ENCODE assay signal across 8 mouse cellular contexts in the genomic region with DNA sequence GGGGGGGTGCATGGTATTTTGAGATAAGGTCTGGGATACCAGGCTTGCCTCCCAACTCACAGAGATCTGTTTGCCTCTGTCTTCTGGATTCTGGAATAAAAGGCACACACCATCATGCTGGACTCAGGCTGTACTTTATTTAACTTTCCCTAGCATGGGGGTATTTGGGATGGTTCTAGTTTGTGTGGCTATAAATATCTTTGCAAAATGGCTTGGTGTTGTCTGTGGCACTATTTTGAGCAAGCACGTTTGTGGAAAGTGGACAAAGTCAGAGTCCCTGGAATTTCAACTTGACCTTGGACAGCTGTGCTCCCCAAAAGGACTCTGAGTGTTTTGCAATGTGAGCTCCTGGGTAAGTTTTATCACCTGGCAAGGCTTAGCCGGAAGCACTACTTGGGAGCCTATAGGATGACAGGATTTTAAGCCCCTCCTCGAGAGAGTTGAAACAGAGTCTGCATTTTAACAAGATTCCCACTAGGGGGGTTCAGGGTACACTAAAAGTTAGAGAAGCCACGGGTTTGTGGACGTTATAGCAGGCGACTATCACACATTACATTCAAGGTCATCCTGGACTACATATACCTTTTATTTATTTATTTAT. TPM values are rescaled to one million over a fixed set of nuclear protein-coding genes. Genes with fewer than 3 reads are reported as not detected.
A peak's percentile ranks its signal among the peaks of the same experiment; 100 is the strongest.
DNase-seq lines count a peak whose midpoint lies in the region; ATAC-seq and TF ChIP-seq lines count a peak whose summit lies in the region.

No protein-coding gene starts in this region.

- DNase-seq in forebrain, embryonic 14.5 days (ENCODE audit: low spot score), result peak; percentile 64
- DNase-seq in G1E (ENCODE audit: low spot score), result peak; percentile 57
- DNase-seq in heart, embryonic 10.5 days (ENCODE audit: low spot score), result peak; percentile 80
- DNase-seq in liver, embryonic 11.5 days (ENCODE audit: low spot score), result no peak
- peak; percentile 29 for DNase-seq in thymus, postnatal 4 days
- DNase-seq in right cerebral cortex, postnatal 4 days, result no peak

- no peaks in the 10 kb centered on the region for H3K36me3 ChIP-seq in forebrain, embryonic 14.5 days (ENCODE audit: control insufficient read depth, insufficient read depth, low read length)
- no peaks in the 10 kb centered on the region for H3K36me3 ChIP-seq in forebrain, embryonic 15.5 days
- no peaks in the 10 kb centered on the region for H3K36me3 ChIP-seq in G1E (replicated peaks)
- no peaks in the 10 kb centered on the region for H3K36me3 ChIP-seq in heart, embryonic 10.5 days
- H3K36me3 ChIP-seq in liver, embryonic 11.5 days (ENCODE audit: control insufficient read depth, insufficient read depth, low read length), result no peaks in the 10 kb centered on the region
- H3K36me3 ChIP-seq in forebrain, embryonic 16.5 days (ENCODE audit: control insufficient read depth, insufficient read depth), result no peaks in the 10 kb centered on the region

- no peak overlapping the region for H3K27ac ChIP-seq in forebrain, embryonic 14.5 days (ENCODE audit: low read depth, low read length)
- no peak overlapping the region for H3K27ac ChIP-seq in forebrain, embryonic 15.5 days (replicated peaks)
- peak overlapping the region; percentile 33; the same call in 1 of the 2 replicates for H3K27ac ChIP-seq in heart, embryonic 10.5 days
- no peak overlapping the region for H3K27ac ChIP-seq in liver, embryonic 11.5 days (ENCODE audit: low read depth, low read length)
- no peak overlapping the region for H3K27ac ChIP-seq in forebrain, embryonic 16.5 days (ENCODE audit: low read length)

- no peak overlapping the region for H3K4me2 ChIP-seq in forebrain, embryonic 14.5 days (ENCODE audit: low read length)
- no peak overlapping the region for H3K4me2 ChIP-seq in forebrain, embryonic 15.5 days (replicated peaks)
- no peak overlapping the region for H3K4me2 ChIP-seq in liver, embryonic 11.5 days
- H3K4me2 ChIP-seq in forebrain, embryonic 16.5 days (ENCODE audit: low read length), result no peak overlapping the region

- no peak overlapping the region for H3K9ac ChIP-seq in forebrain, embryonic 14.5 days (ENCODE audit: low read length)
- H3K9ac ChIP-seq in forebrain, embryonic 15.5 days (replicated peaks), result no peak overlapping the region
- no peak overlapping the region for H3K9ac ChIP-seq in liver, embryonic 11.5 days (ENCODE audit: low read depth, low read length)
- no peak overlapping the region for H3K9ac ChIP-seq in forebrain, embryonic 16.5 days (replicated peaks; ENCODE audit: low read depth, low read length)

- no peak for TF ChIP-seq CTCF in G1E (IDR thresholded peaks at IDR 0.05; ENCODE audit: low read depth, low read length)

- 27% methylated on average over 6 of the region's 6 CpGs for WGBS in forebrain, embryonic 14.5 days
- 32% methylated on average over 6 of the region's 6 CpGs for WGBS in forebrain, embryonic 15.5 days
- whole genome bisulfite sequencing in heart, embryonic 10.5 days, result 14% methylated on average over 6 of the region's 6 CpGs
- 11% methylated on average over 6 of the region's 6 CpGs for WGBS in liver, embryonic 11.5 days
- WGBS in forebrain, embryonic 16.5 days, result 27% methylated on average over 6 of the region's 6 CpGs

- no peaks in the 10 kb centered on the region for H3K4me1 ChIP-seq in forebrain, embryonic 14.5 days (ENCODE audit: control insufficient read depth, insufficient read depth, low read length)
- peaks cover 4% of the 10 kb centered on the region; the same call in 1 of the 2 replicates for H3K4me1 ChIP-seq in forebrain, embryonic 15.5 days
- H3K4me1 ChIP-seq in G1E (ENCODE audit: insufficient read depth, low read depth, low read length), result peaks cover 6% of the 10 kb centered on the region
- H3K4me1 ChIP-seq in heart, embryonic 10.5 days, result peaks cover 5% of the 10 kb centered on the region; the same call in 1 of the 2 replicates
- no peaks in the 10 kb centered on the region for H3K4me1 ChIP-seq in liver, embryonic 11.5 days (replicated peaks; ENCODE audit: control insufficient read depth, insufficient read depth, low read length)
- H3K4me1 ChIP-seq in forebrain, embryonic 16.5 days (replicated peaks; ENCODE audit: control insufficient read depth, insufficient read depth, low read length), result no peaks in the 10 kb centered on the region

- H3K27me3 ChIP-seq in forebrain, embryonic 14.5 days (replicated peaks; ENCODE audit: control insufficient read depth, insufficient read depth, low read length), result no peaks in the 10 kb centered on the region
- no peaks in the 10 kb centered on the region for H3K27me3 ChIP-seq in forebrain, embryonic 15.5 days
- peaks cover 5% of the 10 kb centered on the region; the same call in 1 of the 2 replicates for H3K27me3 ChIP-seq in G1E (ENCODE audit: insufficient read depth, low read length)
- no peaks in the 10 kb centered on the region for H3K27me3 ChIP-seq in heart, embryonic 10.5 days (ENCODE audit: insufficient read depth, poor library complexity, severe bottlenecking)
- no peaks in the 10 kb centered on the region for H3K27me3 ChIP-seq in liver, embryonic 11.5 days (replicated peaks; ENCODE audit: control insufficient read depth, insufficient read depth, low read length)
- no peaks in the 10 kb centered on the region for H3K27me3 ChIP-seq in forebrain, embryonic 16.5 days (replicated peaks; ENCODE audit: control insufficient read depth, insufficient read depth, low read length)

- H3K4me3 ChIP-seq in forebrain, embryonic 14.5 days (ENCODE audit: low read depth, low read length), result no peak overlapping the region
- H3K4me3 ChIP-seq in forebrain, embryonic 15.5 days, result no peak overlapping the region
- no peak overlapping the region for H3K4me3 ChIP-seq in G1E (ENCODE audit: low read depth, low read length)
- H3K4me3 ChIP-seq in heart, embryonic 10.5 days, result peak overlapping the region; percentile 32; the same call in 1 of the 2 replicates
- H3K4me3 ChIP-seq in liver, embryonic 11.5 days (ENCODE audit: low read depth, low read length), result no peak overlapping the region
- H3K4me3 ChIP-seq in forebrain, embryonic 16.5 days (replicated peaks; ENCODE audit: low read length), result no peak overlapping the region

- no peak for ATAC-seq in forebrain, embryonic 14.5 days
- no peak; the same call in 1 of the 2 replicates for ATAC-seq in forebrain, embryonic 15.5 days (replicated peaks)
- no peak; the same call in 1 of the 2 replicates for ATAC-seq in G1E (ENCODE audit: extremely low read depth, insufficient number of reproducible peaks, low FRiP score, poor library complexity, severe bottlenecking)
- peak; percentile 89 for ATAC-seq in liver, embryonic 11.5 days (replicated peaks; ENCODE audit: low FRiP score)
- ATAC-seq in forebrain, embryonic 16.5 days, result no peak

- H3K9me3 ChIP-seq in forebrain, embryonic 14.5 days (replicated peaks; ENCODE audit: control insufficient read depth, low read length), result no peaks in the 10 kb centered on the region
- H3K9me3 ChIP-seq in forebrain, embryonic 15.5 days, result no peaks in the 10 kb centered on the region
- H3K9me3 ChIP-seq in G1E (replicated peaks), result no peaks in the 10 kb centered on the region
- no peaks in the 10 kb centered on the region for H3K9me3 ChIP-seq in heart, embryonic 10.5 days
- no peaks in the 10 kb centered on the region for H3K9me3 ChIP-seq in liver, embryonic 11.5 days (ENCODE audit: control insufficient read depth, low read length)
- H3K9me3 ChIP-seq in forebrain, embryonic 16.5 days (ENCODE audit: control insufficient read depth, low read length), result no peaks in the 10 kb centered on the region

RNA-seq across cellular contexts. Expression of a gene that starts 0.7 kb away (rescaled TPM):
- 8.1 and 10.6 TPM in 2 replicates for polyA plus RNA-seq in forebrain, embryonic 14.5 days (2014; fragmentation: Nextera tagmentation; extraction: Ambion mirVana)
- polyA plus RNA-seq in forebrain, embryonic 15.5 days (2015; fragmentation: Nextera tagmentation; extraction: Ambion mirVana), result 16.0 and 16.9 TPM in 2 replicates
- total RNA-seq in G1E (2014; fragmentation: Nextera tagmentation), result 2.3 TPM in 1 of 2 replicates, not detected in the other
- 0.93 and 1.3 TPM in 2 replicates for total RNA-seq in G1E (2017)
- polyA plus RNA-seq in G1E (2012), result 0.53 and 0.59 TPM in 2 replicates
- 13.6 and 14.3 TPM in 2 replicates for polyA plus RNA-seq in heart, embryonic 10.5 days (2016; fragmentation: Nextera tagmentation; extraction: Ambion mirVana)
- 24.3 and 24.8 TPM in 2 replicates for polyA plus RNA-seq in liver, embryonic 11.5 days (2014; fragmentation: Nextera tagmentation; extraction: Ambion mirVana)
- 18.6 and 19.3 TPM in 2 replicates for polyA plus RNA-seq in forebrain, embryonic 16.5 days (2015; fragmentation: Nextera tagmentation; extraction: Ambion mirVana)

RNA-seq across cellular contexts. Expression of a gene that starts 20.7 kb away (rescaled TPM):
- 0.63 and 0.83 TPM in 2 replicates for polyA plus RNA-seq in forebrain, embryonic 14.5 days (2014; fragmentation: Nextera tagmentation; extraction: Ambion mirVana)
- polyA plus RNA-seq in forebrain, embryonic 15.5 days (2015; fragmentation: Nextera tagmentation; extraction: Ambion mirVana), result 1.1 and 2.2 TPM in 2 replicates
- total RNA-seq in G1E (2014; fragmentation: Nextera tagmentation) (not detected in 2 replicates), G1E (2017) (0.23 TPM in 1 of 2 replicates, not detected in the other)
- polyA plus RNA-seq in G1E (2012), result not detected in 2 replicates
- not detected in 2 replicates for polyA plus RNA-seq in heart, embryonic 10.5 days (2016; fragmentation: Nextera tagmentation; extraction: Ambion mirVana)
- polyA plus RNA-seq in liver, embryonic 11.5 days (2014; fragmentation: Nextera tagmentation; extraction: Ambion mirVana), result not detected in 2 replicates
- polyA plus RNA-seq in forebrain, embryonic 16.5 days (2015; fragmentation: Nextera tagmentation; extraction: Ambion mirVana), result 1.7 TPM in 1 of 2 replicates, not detected in the other

RNA-seq across cellular contexts. Expression of a gene that starts 52.6 kb away (rescaled TPM):
- 13.3 and 13.8 TPM in 2 replicates for polyA plus RNA-seq in forebrain, embryonic 14.5 days (2014; fragmentation: Nextera tagmentation; extraction: Ambion mirVana)
- polyA plus RNA-seq in forebrain, embryonic 15.5 days (2015; fragmentation: Nextera tagmentation; extraction: Ambion mirVana), result 14.0 and 14.9 TPM in 2 replicates
- 16.0 and 18.8 TPM in 2 replicates for total RNA-seq in G1E (2014; fragmentation: Nextera tagmentation)
- 7.1 and 10.2 TPM in 2 replicates for total RNA-seq in G1E (2017)
- polyA plus RNA-seq in G1E (2012), result 16.4 and 18.1 TPM in 2 replicates
- 13.4 and 14.4 TPM in 2 replicates for polyA plus RNA-seq in heart, embryonic 10.5 days (2016; fragmentation: Nextera tagmentation; extraction: Ambion mirVana)
- 8.6 and 9.6 TPM in 2 replicates for polyA plus RNA-seq in liver, embryonic 11.5 days (2014; fragmentation: Nextera tagmentation; extraction: Ambion mirVana)
- polyA plus RNA-seq in forebrain, embryonic 16.5 days (2015; fragmentation: Nextera tagmentation; extraction: Ambion mirVana), result 13.0 and 13.8 TPM in 2 replicates

Comparison
In these comparisons a context has a peak if more than half of its experiments do, and no peak if none do; other contexts are left out.
1. DNase-seq: peak in forebrain, embryonic 14.5 days (single experiment), G1E (single experiment), heart, embryonic 10.5 days (single experiment) and thymus, postnatal 4 days (single experiment); none in liver, embryonic 11.5 days (single experiment) and right cerebral cortex, postnatal 4 days (single experiment).